Mouse (Mus musculus) bone marrow macrophage, adult 2 months (primary cell): Measurements from ENCODE around the gene Agbl4. TPM values are rescaled to one million over a fixed set of nuclear protein-coding genes. Genes with fewer than 3 reads are reported as not detected.

Experiments
- H3K27ac ChIP-seq: 2 replicates; pipeline ENCODE4 v1.5.1; 2012; ENCODE audit warnings: low read depth, low read length; ENCODE audit not compliant: insufficient read depth
- H3K4me1 ChIP-seq: 2 replicates; pipeline ENCODE4 v1.6.1; 2012; ENCODE audit warnings: low read length; ENCODE audit not compliant: control insufficient read depth, insufficient read depth
- H3K4me3 ChIP-seq: 2 replicates; pipeline ENCODE4 v1.5.1; 2012; ENCODE audit warnings: mild to moderate bottlenecking, low read length, moderate library complexity; ENCODE audit not compliant: insufficient read depth
- CTCF ChIP-seq: IDR thresholded peaks from 2 replicates; pipeline ENCODE4 v1.5.1; 2012; ENCODE audit warnings: low read depth, mild to moderate bottlenecking, low read length, moderate library complexity
- POLR2A ChIP-seq: IDR thresholded peaks from 2 replicates; pipeline ENCODE4 v1.6.1; 2012; ENCODE audit warnings: mild to moderate bottlenecking, low read depth, low read length, borderline replicate concordance
- polyA plus RNA-seq: library from polyadenylated mRNA; stranded (reverse); fragments of >200 nt; gene quantifications from 2 replicates; pipeline ENCODE4 v1.2.4, GENCODE M21; 2012; ENCODE audit not compliant: missing spikeins, insufficient read depth, insufficient read length

Gene Agbl4
- not detected in 2 replicates for polyA plus RNA-seq

DNA sequence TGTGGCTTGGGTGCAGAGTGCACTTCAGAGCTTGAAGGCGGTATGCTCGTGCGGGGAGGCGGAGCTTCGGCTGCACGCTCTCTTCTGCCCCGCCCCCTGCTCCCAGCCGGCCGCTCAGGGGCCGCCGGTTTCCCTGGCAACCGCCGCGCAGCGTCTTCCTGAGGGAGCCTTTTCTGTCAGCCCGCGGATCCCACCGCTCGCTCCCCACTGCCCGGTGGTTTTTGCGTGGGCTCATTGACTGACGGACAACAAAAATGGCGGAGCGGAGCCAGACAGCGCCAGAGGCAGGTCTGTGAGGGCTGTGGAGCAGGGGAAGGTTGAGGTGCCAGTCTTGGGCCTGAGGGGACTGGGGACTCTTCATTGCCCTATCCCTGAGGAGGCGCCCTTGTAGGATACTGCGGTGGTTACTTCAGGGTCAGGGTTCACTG is at the start of gene Agbl4:
TSS of gene Agbl4 (plus strand) at position 44 of the 428 bp plus-strand sequence.
- Histone ChIP-seq H3K4me1 (no peaks in the 10 kb centered on the region), H3K27ac (no peak within 1 kb of the TSS), H3K4me3 (peak within 1 kb of the TSS; percentile 37)
- TF ChIP-seq POLR2A (no peak), CTCF (no peak)

DNA sequence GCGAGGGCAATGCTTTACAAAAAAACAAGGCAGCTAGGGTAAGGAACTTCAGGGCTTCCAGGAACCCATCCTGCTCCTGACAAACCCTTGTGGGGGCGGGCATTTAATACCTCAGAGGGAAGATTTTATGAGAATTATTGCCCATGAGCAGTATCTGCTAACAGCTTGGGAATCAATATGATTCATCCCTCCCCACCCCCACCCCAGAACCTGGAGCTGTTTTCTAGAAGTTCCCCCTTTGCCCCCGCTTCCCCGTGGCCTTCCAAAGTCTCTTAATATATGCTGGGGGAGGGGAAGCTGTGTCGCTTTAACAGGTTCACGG is 46.6 kb upstream of the Agbl4 start:
- H3K4me1 ChIP-seq: no peaks in the 10 kb centered on the region
- H3K4me3 ChIP-seq: peak overlapping the region; percentile 47; the same call in 1 of the 2 replicates
- H3K27ac ChIP-seq: no peak overlapping the region
- TF ChIP-seq POLR2A (no peak), CTCF (no peak)

DNA sequence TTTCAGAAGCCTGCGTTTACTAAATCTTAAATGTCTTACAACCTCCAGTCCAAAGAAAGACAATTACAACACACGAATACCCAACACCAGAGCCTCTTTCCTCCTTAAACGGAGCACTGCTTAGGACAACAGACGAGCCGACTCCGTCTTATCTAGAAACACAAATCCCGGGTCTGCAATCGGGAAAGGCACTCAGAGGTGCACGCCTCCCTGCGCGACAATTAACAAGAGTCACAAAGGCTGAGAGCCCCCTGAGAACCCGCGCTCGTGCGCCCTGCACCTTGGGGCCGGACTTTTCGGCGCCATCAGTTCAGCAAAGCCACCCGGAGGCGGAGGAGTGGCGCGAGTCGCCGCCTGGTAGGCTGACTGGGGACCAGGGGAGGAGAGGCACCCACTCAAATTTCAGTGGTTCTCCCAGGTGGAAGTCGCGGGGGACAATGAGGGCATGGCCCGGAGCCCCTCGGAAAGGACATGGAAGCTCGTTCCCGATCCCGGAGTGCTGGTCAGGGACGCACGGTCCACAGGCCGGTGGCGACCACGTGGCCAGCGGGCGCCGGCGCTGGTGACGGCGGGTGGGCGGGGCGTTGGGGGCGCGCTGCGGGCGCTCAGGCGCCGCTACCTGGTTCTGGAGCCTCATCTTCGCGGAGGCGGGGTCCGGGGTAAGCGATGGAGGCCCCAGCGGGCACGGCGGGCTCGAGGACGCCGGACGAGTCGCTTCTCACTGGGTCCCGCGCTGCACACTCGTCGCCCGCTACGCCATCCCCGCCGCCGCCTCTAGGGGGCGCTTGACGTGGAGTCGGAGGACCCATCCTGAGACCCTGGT is 46.1 kb upstream of the Agbl4 start, which contains the start of gene Elavl4:
TSS of gene Elavl4 (minus strand) at position 732 of the 823 bp plus-strand sequence.
- Histone ChIP-seq H3K4me3 (peak within 1 kb of the TSS; percentile 47), H3K27ac (no peak within 1 kb of the TSS), H3K4me1 (no peaks in the 10 kb centered on the region)
- TF ChIP-seq CTCF: peak; percentile 9; the same call in 1 of the 2 replicates
- no peak for TF ChIP-seq POLR2A

DNA sequence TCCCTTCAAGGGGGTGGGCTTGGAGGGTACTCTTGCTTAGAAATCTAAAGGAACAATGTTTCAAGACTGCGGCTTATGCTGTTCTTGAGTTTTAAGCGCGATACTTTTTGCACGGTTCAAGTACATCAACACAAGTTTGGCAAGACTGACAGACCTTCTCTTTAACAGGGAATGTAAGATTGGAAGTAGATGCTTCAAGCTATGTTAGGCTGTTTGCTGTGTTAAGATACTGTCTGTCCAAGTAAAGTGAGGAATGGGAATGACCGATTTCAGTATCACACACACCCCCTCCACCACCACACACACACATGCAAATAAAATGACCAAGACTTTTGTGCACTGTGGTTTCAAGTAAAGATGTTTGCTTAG is 45.5 kb upstream of the Agbl4 start:
- Histone ChIP-seq H3K27ac (no peak overlapping the region), H3K4me3 (peak overlapping the region; percentile 47; the same call in 1 of the 2 replicates), H3K4me1 (no peaks in the 10 kb centered on the region)
- TF ChIP-seq CTCF: no peak

DNA sequence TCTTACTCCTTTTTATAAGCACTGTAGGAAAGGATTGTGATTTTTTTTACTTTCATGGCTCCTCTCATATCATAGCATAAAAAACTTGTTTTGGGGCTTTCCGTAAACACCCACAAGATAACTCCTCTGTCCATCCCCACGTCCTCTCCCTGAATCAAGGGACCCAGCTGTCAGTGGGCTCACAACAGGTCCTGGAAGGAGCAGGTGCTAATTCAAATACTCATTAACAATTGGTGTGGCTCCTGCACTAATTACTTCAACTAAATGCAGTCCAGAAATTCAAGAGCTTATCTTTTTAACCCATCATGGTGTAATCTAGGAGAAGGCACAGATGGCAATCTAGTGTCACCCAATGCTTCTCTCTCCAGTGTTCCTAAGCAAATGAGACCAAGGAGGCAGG is 36.9 kb upstream of the Agbl4 start:
- Histone ChIP-seq H3K4me3 (no peak overlapping the region), H3K27ac (no peak overlapping the region), H3K4me1 (no peaks in the 10 kb centered on the region)
- TF ChIP-seq POLR2A (no peak), CTCF (no peak)

DNA sequence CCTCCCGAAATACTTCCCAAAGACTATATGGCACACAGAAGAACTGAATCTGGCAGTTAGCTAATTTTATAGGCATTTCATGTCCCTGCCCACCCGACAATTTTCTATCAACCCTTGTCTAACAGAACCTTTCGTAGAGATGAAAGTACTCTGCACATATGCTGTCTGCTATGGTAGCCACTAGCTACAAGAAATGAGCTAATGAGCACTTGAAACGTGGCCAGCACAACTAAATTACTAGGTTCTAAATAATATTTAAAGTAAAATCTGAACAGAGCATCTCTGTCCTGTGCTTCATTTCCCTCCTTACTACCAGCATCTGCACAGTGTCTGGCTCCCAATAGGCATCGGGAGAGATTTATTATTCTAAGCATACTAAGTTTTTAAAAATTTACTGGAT is 1.2 kb upstream of the Agbl4 start:
- H3K27ac ChIP-seq: no peak overlapping the region
- TF ChIP-seq CTCF (no peak), POLR2A (no peak)
- no peak overlapping the region for H3K4me3 ChIP-seq
- H3K4me1 ChIP-seq: no peaks in the 10 kb centered on the region

DNA sequence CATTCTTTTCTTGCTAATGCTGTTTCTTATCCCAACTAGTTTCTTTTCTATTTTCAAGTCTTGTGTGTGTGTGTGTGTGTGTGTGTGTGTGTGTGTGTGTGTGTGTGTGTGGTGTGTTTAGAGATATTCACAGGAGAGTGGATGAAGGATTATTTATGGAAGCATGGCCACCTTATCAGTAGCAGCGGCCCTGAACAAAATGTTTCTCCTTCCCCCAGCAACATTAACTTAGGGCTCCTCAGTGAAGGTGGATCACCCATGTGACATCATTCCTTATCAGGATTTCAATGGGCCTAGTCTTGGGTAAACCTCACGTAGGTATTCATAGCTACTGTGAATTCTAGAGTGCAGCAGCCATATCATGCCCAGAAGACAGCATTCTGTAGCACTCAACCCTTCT is 22.8 kb downstream of the Agbl4 start:
- H3K27ac ChIP-seq: no peak overlapping the region
- no peak overlapping the region for H3K4me3 ChIP-seq
- no peaks in the 10 kb centered on the region for H3K4me1 ChIP-seq
- TF ChIP-seq POLR2A (no peak), CTCF (no peak)

DNA sequence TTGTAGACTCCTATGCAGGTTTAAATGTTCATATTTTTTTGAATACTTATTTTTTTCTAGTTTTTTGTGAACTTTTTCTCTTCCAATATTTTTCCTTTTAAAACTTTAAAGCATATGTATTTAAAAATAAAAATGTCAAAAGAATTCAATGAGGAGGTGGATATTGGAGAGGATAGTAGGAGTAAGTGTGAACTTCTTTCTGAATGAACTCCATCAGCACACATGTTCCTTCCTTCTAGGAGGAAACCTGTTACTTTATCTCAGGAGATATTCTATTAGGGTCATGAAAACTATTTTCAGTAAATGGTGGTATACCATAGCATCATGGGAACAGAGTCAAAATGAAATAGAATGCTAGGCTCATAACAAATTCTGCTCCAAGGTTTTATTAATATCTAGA is 30.2 kb downstream of the Agbl4 start:
- Histone ChIP-seq H3K27ac (no peak overlapping the region), H3K4me1 (no peaks in the 10 kb centered on the region), H3K4me3 (no peak overlapping the region)
- TF ChIP-seq CTCF: no peak
- no peak for TF ChIP-seq POLR2A

DNA sequence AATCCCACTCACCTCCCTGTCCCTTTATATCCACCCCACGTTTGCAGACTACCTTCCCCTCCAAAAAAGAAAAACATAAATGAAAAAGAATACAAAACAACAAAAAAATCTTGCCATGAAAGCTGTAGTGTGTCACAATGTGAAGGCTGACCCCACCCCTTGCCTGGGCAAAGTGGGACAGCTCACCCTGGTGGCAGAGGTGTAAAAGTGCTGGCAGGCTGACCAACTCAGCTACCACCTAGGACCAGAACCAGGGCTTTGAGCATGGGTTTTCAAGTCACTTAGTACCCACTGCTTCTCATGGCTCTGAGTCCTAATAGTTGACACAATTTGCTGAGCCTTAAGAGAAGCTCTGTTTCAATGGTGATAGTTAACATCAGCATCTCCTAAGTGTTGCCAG is 96.9 kb downstream of the Agbl4 start:
- TF ChIP-seq POLR2A: no peak
- no peak for TF ChIP-seq CTCF
- no peak overlapping the region for H3K4me3 ChIP-seq
- H3K27ac ChIP-seq: no peak overlapping the region
- no peaks in the 10 kb centered on the region for H3K4me1 ChIP-seq

DNA sequence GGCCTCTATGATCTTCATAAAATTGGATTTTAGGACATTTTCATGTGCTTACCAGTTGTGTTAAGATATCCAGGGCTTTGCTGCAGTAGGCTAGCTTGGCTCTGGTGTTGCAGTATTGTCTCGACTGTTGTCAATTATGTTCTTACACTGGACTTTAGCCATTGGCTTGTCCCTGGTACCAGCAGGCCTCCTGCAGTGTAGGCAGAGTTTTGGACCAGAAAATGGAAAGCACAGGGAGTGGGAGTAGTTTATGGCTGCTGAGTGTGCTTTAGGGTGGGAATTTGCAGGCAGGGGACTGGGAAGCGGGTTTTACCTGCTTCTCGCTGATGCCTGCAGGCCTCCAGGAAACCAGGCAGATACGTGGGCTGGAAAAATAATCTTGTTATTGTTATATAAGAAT is 132.3 kb downstream of the Agbl4 start:
- TF ChIP-seq POLR2A: no peak
- no peak for TF ChIP-seq CTCF
- Histone ChIP-seq H3K4me3 (no peak overlapping the region), H3K27ac (no peak overlapping the region)

More for the DNA sequence above, 132.3 kb downstream of the Agbl4 start:
- no peaks in the 10 kb centered on the region for H3K4me1 ChIP-seq
